Mouse (Mus musculus): Measurements from ENCODE around the gene Cyren. TPM values are rescaled to one million over a fixed set of nuclear protein-coding genes. Genes with fewer than 3 reads are reported as not detected.

The Cyren gene
- 11.4 and 13.7 TPM in 2 replicates for polyA plus RNA-seq (2015; fragmentation: Nextera tagmentation; extraction: Ambion mirVana)

GRCm38 (mm10) chr6:34877509-34878321 lies at the start of gene Cyren:
TSS of gene Cyren (minus strand) at chr6:34878060.
- ATAC-seq (replicated peaks), result peak; percentile 95
- H3K4me3 ChIP-seq, result peak within 1 kb of the TSS; percentile 79
- no peaks in the 10 kb centered on the region for H3K9me3 ChIP-seq
- peak within 1 kb of the TSS; percentile 49 for H3K4me2 ChIP-seq (replicated peaks)
- H3K27ac ChIP-seq (replicated peaks), result peak within 1 kb of the TSS; percentile 90
- peak within 1 kb of the TSS; percentile 95 for H3K9ac ChIP-seq (replicated peaks)
- H3K36me3 ChIP-seq, result no peaks in the 10 kb centered on the region
- H3K4me1 ChIP-seq, result peaks cover 13% of the 10 kb centered on the region
- H3K27me3 ChIP-seq, result no peaks in the 10 kb centered on the region
- WGBS, result under 1% methylated on average over 56 of the region's 56 CpGs

- no peaks in the 10 kb centered on the region for H3K4me1 ChIP-seq
- no peak overlapping the region for H3K4me3 ChIP-seq
- H3K4me2 ChIP-seq (replicated peaks), result no peak overlapping the region
- WGBS, result 93% methylated on average over 8 of the region's 8 CpGs
- no peaks in the 10 kb centered on the region for H3K9me3 ChIP-seq
- no peak overlapping the region for H3K27ac ChIP-seq (replicated peaks)
- H3K9ac ChIP-seq (replicated peaks), result no peak overlapping the region
- no peaks in the 10 kb centered on the region for H3K27me3 ChIP-seq
- H3K36me3 ChIP-seq, result no peaks in the 10 kb centered on the region
- ATAC-seq (replicated peaks), result no peak
Observed at GRCm38 (mm10) chr6:34927594-34927993, 49.7 kb upstream of the Cyren start.

- WGBS, result 38% methylated on average over 4 of the region's 4 CpGs
- ATAC-seq (replicated peaks), result 0 out of 2 replicates have a peak, but pooled peaks have one; percentile 13
- H3K9me3 ChIP-seq, result no peaks in the 10 kb centered on the region
- no peak overlapping the region for H3K27ac ChIP-seq (replicated peaks)
- H3K9ac ChIP-seq (replicated peaks), result no peak overlapping the region
- no peak overlapping the region for H3K4me2 ChIP-seq (replicated peaks)
- H3K4me3 ChIP-seq, result no peak overlapping the region
- no peaks in the 10 kb centered on the region for H3K4me1 ChIP-seq
- H3K36me3 ChIP-seq, result no peaks in the 10 kb centered on the region
- no peaks in the 10 kb centered on the region for H3K27me3 ChIP-seq
Observed at GRCm38 (mm10) chr6:34927156-34927555, 49.3 kb upstream of the Cyren start.

- Histone ChIP-seq H3K9ac (replicated peaks) (no peak overlapping the region), H3K9me3 (no peaks in the 10 kb centered on the region), H3K27me3 (no peaks in the 10 kb centered on the region), H3K4me3 (no peak overlapping the region), H3K4me2 (replicated peaks) (no peak overlapping the region), H3K36me3 (no peaks in the 10 kb centered on the region), H3K4me1 (no peaks in the 10 kb centered on the region), H3K27ac (replicated peaks) (no peak overlapping the region)
- 54% methylated on average over 14 of the region's 14 CpGs for WGBS
- ATAC-seq (replicated peaks), result no peak
Observed at GRCm38 (mm10) chr6:34921941-34922340, 44.1 kb upstream of the Cyren start.

GRCm38 (mm10) chr6:34920631-34921030 lies 42.8 kb upstream of the Cyren start:
- Histone ChIP-seq H3K4me2 (replicated peaks) (no peak overlapping the region), H3K27me3 (no peaks in the 10 kb centered on the region), H3K36me3 (no peaks in the 10 kb centered on the region), H3K4me3 (no peak overlapping the region), H3K27ac (replicated peaks) (no peak overlapping the region), H3K9me3 (no peaks in the 10 kb centered on the region), H3K9ac (replicated peaks) (no peak overlapping the region), H3K4me1 (no peaks in the 10 kb centered on the region)
- WGBS, result 95% methylated on average over 12 of the region's 12 CpGs
- ATAC-seq (replicated peaks), result no peak

- no peaks in the 10 kb centered on the region for H3K27me3 ChIP-seq
- H3K4me3 ChIP-seq, result no peak within 1 kb of the TSS
- no peak within 1 kb of the TSS for H3K9ac ChIP-seq (replicated peaks)
- H3K4me2 ChIP-seq (replicated peaks), result no peak within 1 kb of the TSS
- WGBS, result 54% methylated on average over 10 of the region's 10 CpGs
- ATAC-seq (replicated peaks), result no peak
- no peaks in the 10 kb centered on the region for H3K9me3 ChIP-seq
- H3K27ac ChIP-seq (replicated peaks), result no peak within 1 kb of the TSS
- H3K36me3 ChIP-seq, result no peaks in the 10 kb centered on the region
- no peaks in the 10 kb centered on the region for H3K4me1 ChIP-seq
Observed at GRCm38 (mm10) chr6:34919956-34920355, 42.1 kb upstream of the Cyren start, which contains the start of gene Stra8. TSS of gene Stra8 (plus strand) at chr6:34920163.

- Histone ChIP-seq H3K4me2 (replicated peaks) (no peak overlapping the region), H3K36me3 (no peaks in the 10 kb centered on the region), H3K9me3 (no peaks in the 10 kb centered on the region), H3K4me1 (no peaks in the 10 kb centered on the region), H3K27ac (replicated peaks) (no peak overlapping the region), H3K9ac (replicated peaks) (no peak overlapping the region), H3K4me3 (no peak overlapping the region), H3K27me3 (no peaks in the 10 kb centered on the region)
- 87% methylated on average over 7 of the region's 7 CpGs for WGBS
- ATAC-seq (replicated peaks), result no peak
Observed at GRCm38 (mm10) chr6:34919146-34919545, 41.3 kb upstream of the Cyren start.

GRCm38 (mm10) chr6:34914462-34914861 lies 36.6 kb upstream of the Cyren start:
- H3K27ac ChIP-seq (replicated peaks), result no peak overlapping the region
- peaks cover 7% of the 10 kb centered on the region for H3K4me1 ChIP-seq
- H3K27me3 ChIP-seq, result no peaks in the 10 kb centered on the region
- H3K4me2 ChIP-seq (replicated peaks), result no peak overlapping the region
- no peaks in the 10 kb centered on the region for H3K9me3 ChIP-seq
- no peak for ATAC-seq (replicated peaks)
- no peak overlapping the region for H3K4me3 ChIP-seq
- 82% methylated on average over 3 of the region's 3 CpGs for WGBS
- no peaks in the 10 kb centered on the region for H3K36me3 ChIP-seq
- H3K9ac ChIP-seq (replicated peaks), result no peak overlapping the region

GRCm38 (mm10) chr6:34913341-34914040 lies 35.6 kb upstream of the Cyren start:
- no peaks in the 10 kb centered on the region for H3K9me3 ChIP-seq
- H3K36me3 ChIP-seq, result no peaks in the 10 kb centered on the region
- no peak overlapping the region for H3K9ac ChIP-seq (replicated peaks)
- ATAC-seq (replicated peaks), result no peak
- no peak overlapping the region for H3K4me3 ChIP-seq
- peaks cover 11% of the 10 kb centered on the region for H3K4me1 ChIP-seq
- WGBS, result 88% methylated on average over 13 of the region's 13 CpGs
- H3K27ac ChIP-seq (replicated peaks), result no peak overlapping the region
- H3K27me3 ChIP-seq, result no peaks in the 10 kb centered on the region
- no peak overlapping the region for H3K4me2 ChIP-seq (replicated peaks)

GRCm38 (mm10) chr6:34910371-34911219 lies 32.7 kb upstream of the Cyren start, which contains the start of gene Wdr91:
TSS of gene Wdr91 (minus strand) at chr6:34910876.
- Histone ChIP-seq H3K9ac (replicated peaks) (peak within 1 kb of the TSS; percentile 79), H3K4me1 (peaks cover 11% of the 10 kb centered on the region), H3K4me3 (peak within 1 kb of the TSS; percentile 83), H3K4me2 (replicated peaks) (peak within 1 kb of the TSS; percentile 55), H3K27ac (replicated peaks) (peak within 1 kb of the TSS; percentile 84), H3K36me3 (peaks cover 5% of the 10 kb centered on the region; the same call in 1 of the 2 replicates), H3K9me3 (no peaks in the 10 kb centered on the region), H3K27me3 (no peaks in the 10 kb centered on the region)
- under 1% methylated on average over 61 of the region's 64 CpGs for WGBS
- ATAC-seq (replicated peaks), result peak; percentile 94

GRCm38 (mm10) chr6:34909631-34910345 lies 31.9 kb upstream of the Cyren start:
- no peaks in the 10 kb centered on the region for H3K27me3 ChIP-seq
- peaks cover 11% of the 10 kb centered on the region for H3K4me1 ChIP-seq
- H3K9ac ChIP-seq (replicated peaks), result peak overlapping the region; percentile 79
- peak overlapping the region; percentile 84; the same call in 1 of the 2 replicates for H3K27ac ChIP-seq (replicated peaks)
- no peaks in the 10 kb centered on the region for H3K9me3 ChIP-seq
- peak overlapping the region; percentile 55 for H3K4me2 ChIP-seq (replicated peaks)
- peak overlapping the region; percentile 83 for H3K4me3 ChIP-seq
- WGBS, result 51% methylated on average over 8 of the region's 8 CpGs
- H3K36me3 ChIP-seq, result peaks cover 5% of the 10 kb centered on the region; the same call in 1 of the 2 replicates
- ATAC-seq (replicated peaks), result no peak

Measured in forebrain, embryonic 15.5 days (tissue).